Mouse (Mus musculus) CH12.LX (cell line): ENCODE results near the gene Akap5. TPM values are rescaled to one million over a fixed set of nuclear protein-coding genes. Genes with fewer than 3 reads are reported as not detected.

Source experiments
- DNase-seq: peaks from one replicate; pipeline ENCODE4 v3.0.0-alpha.2; 2013; ENCODE audit errors: extremely low read depth
- H3K27ac ChIP-seq: 2 replicates; pipeline ENCODE4 v1.5.1; 2012; ENCODE audit warnings: low read depth, mild to moderate bottlenecking, control low read depth, moderate library complexity; ENCODE audit not compliant: insufficient read depth
- H3K27me3 ChIP-seq: replicated peaks from 2 replicates; pipeline ENCODE3; 2012; ENCODE audit warnings: inconsistent platforms
- H3K36me3 ChIP-seq, 2 experiments: replicated peaks in 1 of 2; 2 replicates each; pipeline versions ENCODE3 to v1.6.1; 2012; ENCODE audit warnings: inconsistent platforms in 1 of 2, low read length in 1 of 2, mild to moderate bottlenecking in 1 of 2, mixed read lengths in 1 of 2, moderate library complexity in 1 of 2; ENCODE audit not compliant: control insufficient read depth in 1 of 2, insufficient read depth in 1 of 2
- H3K4me1 ChIP-seq, 2 experiments: 2 replicates each; pipeline ENCODE4 v1.6.1; 2012; ENCODE audit warnings: inconsistent platforms in 1 of 2, moderate library complexity in 1 of 2; ENCODE audit not compliant: insufficient read depth in 2 of 2, control insufficient read depth in 1 of 2
- H3K4me2 ChIP-seq: 2 replicates; pipeline ENCODE4 v1.6.1; 2012; ENCODE audit warnings: low read depth, mild to moderate bottlenecking, control low read depth; ENCODE audit not compliant: poor library complexity, insufficient read depth, severe bottlenecking
- H3K4me3 ChIP-seq, 3 experiments: fragments of 150-350 bp in 1 of 3; sonication (generic) in 1 of 3; replicated peaks in 1 of 3; 2 replicates each; pipeline versions ENCODE3 to v1.5.1; 2011 to 2012; ENCODE audit warnings: low read depth in 2 of 3, low read length in 2 of 3, mild to moderate bottlenecking in 2 of 3, moderate library complexity in 2 of 3, control low read depth in 1 of 3, improper control_type of control experiment in 1 of 3, inconsistent platforms in 1 of 3, mixed read lengths in 1 of 3; ENCODE audit not compliant: poor library complexity in 1 of 3
- H3K79me2 ChIP-seq: replicated peaks from 2 replicates; pipeline ENCODE4 v1.6.1; 2012; ENCODE audit warnings: mild to moderate bottlenecking, moderate library complexity; ENCODE audit not compliant: control insufficient read depth, poor library complexity, insufficient read depth, severe bottlenecking; ENCODE audit errors: extremely low read depth
- H3K9ac ChIP-seq: 2 replicates; pipeline ENCODE4 v1.6.1; 2012; ENCODE audit warnings: low read depth, mild to moderate bottlenecking, control low read depth, moderate library complexity; ENCODE audit not compliant: insufficient read depth
- H3K9me3 ChIP-seq: replicated peaks from 2 replicates; pipeline ENCODE3; 2012; ENCODE audit warnings: low read length, inconsistent platforms, mixed read lengths
- BHLHE40 ChIP-seq: IDR thresholded peaks from 2 replicates; pipeline ENCODE4 v1.6.1; 2011; ENCODE audit warnings: mild to moderate bottlenecking, low read depth, low read length, improper control_type of control experiment
- CHD1 ChIP-seq: IDR thresholded peaks from 2 replicates; pipeline ENCODE4 v1.6.1; 2012; ENCODE audit warnings: low read depth, low read length, improper control_type of control experiment, inconsistent platforms
- CHD2 ChIP-seq: IDR thresholded peaks from 2 replicates; pipeline ENCODE4 v1.6.1; 2011; ENCODE audit warnings: low read length, improper control_type of control experiment
- CTCF ChIP-seq, 2 experiments: IDR thresholded peaks in 1 of 2; conservative IDR thresholded peaks in 1 of 2; 2 replicates each; pipeline ENCODE4 v1.5.1; 2011 to 2012; ENCODE audit warnings: low read depth in 2 of 2, low read length in 2 of 2, improper control_type of control experiment in 1 of 2, inconsistent platforms in 1 of 2, mild to moderate bottlenecking in 1 of 2, moderate library complexity in 1 of 2
- GABPA ChIP-seq: IDR thresholded peaks from 2 replicates; pipeline ENCODE4 v1.6.1; 2012; ENCODE audit warnings: low read depth, low read length, improper control_type of control experiment, inconsistent platforms; ENCODE audit not compliant: insufficient replicate concordance
- IRF4 ChIP-seq: IDR thresholded peaks from 2 replicates; pipeline ENCODE4 v1.6.1; 2014; ENCODE audit warnings: low read depth, mild to moderate bottlenecking, inconsistent platforms, low read length, improper control_type of control experiment
- JUN ChIP-seq: IDR thresholded peaks from 2 replicates; pipeline ENCODE4 v1.6.1; 2011; ENCODE audit warnings: low read depth, mild to moderate bottlenecking, low read length, improper control_type of control experiment, moderate library complexity; ENCODE audit not compliant: insufficient read depth
- JUND ChIP-seq: conservative IDR thresholded peaks from 2 replicates; pipeline ENCODE4 v1.6.1; 2011; ENCODE audit warnings: low read depth, low read length, improper control_type of control experiment
- KAT2A ChIP-seq: IDR thresholded peaks from 2 replicates; pipeline ENCODE4 v1.6.1; 2012; ENCODE audit warnings: low read length, improper control_type of control experiment, inconsistent platforms; ENCODE audit not compliant: insufficient replicate concordance
- MAX ChIP-seq: IDR thresholded peaks from 2 replicates; pipeline ENCODE4 v1.6.1; 2011; ENCODE audit warnings: low read length, improper control_type of control experiment
- MAZ ChIP-seq: IDR thresholded peaks from 2 replicates; pipeline ENCODE4 v1.6.1; 2012; ENCODE audit warnings: low read depth, mild to moderate bottlenecking, inconsistent platforms, low read length, improper control_type of control experiment, moderate library complexity
- MEF2A ChIP-seq: IDR thresholded peaks from 2 replicates; pipeline ENCODE4 v1.6.1; 2014; ENCODE audit warnings: low read depth, mild to moderate bottlenecking, inconsistent platforms, low read length, improper control_type of control experiment, borderline replicate concordance
- MXI1 ChIP-seq: IDR thresholded peaks from 2 replicates; pipeline ENCODE4 v1.6.1; 2011; ENCODE audit warnings: mild to moderate bottlenecking, low read depth, low read length, improper control_type of control experiment
- MYC ChIP-seq: IDR thresholded peaks from 2 replicates; pipeline ENCODE4 v1.6.1; 2011; ENCODE audit warnings: low read depth, mild to moderate bottlenecking, improper control_type of control experiment, low read length
- NELFE ChIP-seq: IDR thresholded peaks from 2 replicates; pipeline ENCODE4 v1.6.1; 2011; ENCODE audit warnings: low read depth, low read length, improper control_type of control experiment
- PAX5 ChIP-seq: IDR thresholded peaks from 2 replicates; pipeline ENCODE4 v1.6.1; 2012; ENCODE audit warnings: low read length, inconsistent platforms, mixed read lengths
- POLR2A ChIP-seq: IDR thresholded peaks from 2 replicates; pipeline ENCODE4 v1.6.1; 2011; ENCODE audit warnings: low read depth, mild to moderate bottlenecking, improper control_type of control experiment, low read length
- POLR2AphosphoS2 ChIP-seq: IDR thresholded peaks from 2 replicates; pipeline ENCODE4 v1.6.1; 2011; ENCODE audit warnings: low read depth, low read length, improper control_type of control experiment
- SIN3A ChIP-seq: IDR thresholded peaks from 2 replicates; pipeline ENCODE4 v1.6.1; 2012; ENCODE audit warnings: low read length, improper control_type of control experiment, inconsistent platforms
- SMC3 ChIP-seq: IDR thresholded peaks from 2 replicates; pipeline ENCODE4 v1.6.1; 2011; ENCODE audit warnings: low read depth, low read length, improper control_type of control experiment
- TBP ChIP-seq: conservative IDR thresholded peaks from 2 replicates; pipeline ENCODE4 v1.6.1; 2011; ENCODE audit warnings: low read depth, low read length, improper control_type of control experiment
- TCF12 ChIP-seq: IDR thresholded peaks from 2 replicates; pipeline ENCODE4 v1.6.1; 2014; ENCODE audit warnings: low read depth, mild to moderate bottlenecking, inconsistent platforms, low read length, improper control_type of control experiment
- USF1 ChIP-seq: IDR thresholded peaks from 2 replicates; pipeline ENCODE4 v1.6.1; 2014; ENCODE audit warnings: low read depth, mild to moderate bottlenecking, inconsistent platforms, low read length, improper control_type of control experiment
- USF2 ChIP-seq: conservative IDR thresholded peaks from 2 replicates; pipeline ENCODE4 v1.6.1; 2011; ENCODE audit warnings: low read depth, low read length, improper control_type of control experiment
- ZC3H11A ChIP-seq: IDR thresholded peaks from 2 replicates; pipeline ENCODE4 v1.6.1; 2012; ENCODE audit warnings: low read depth, mild to moderate bottlenecking, inconsistent platforms, low read length, improper control_type of control experiment
- ZKSCAN1 ChIP-seq: IDR thresholded peaks from 2 replicates; pipeline ENCODE4 v1.6.1; 2012; ENCODE audit warnings: low read depth, inconsistent platforms, low read length, improper control_type of control experiment, borderline replicate concordance
- ZMIZ1 ChIP-seq: IDR thresholded peaks from 2 replicates; pipeline ENCODE4 v1.6.1; 2012; ENCODE audit warnings: low read depth, mild to moderate bottlenecking, inconsistent platforms, low read length, improper control_type of control experiment
- ZNF384 ChIP-seq: IDR thresholded peaks from 2 replicates; pipeline ENCODE4 v1.6.1; 2012; ENCODE audit warnings: low read depth, low read length, improper control_type of control experiment, inconsistent platforms
- dilution Hi-C: fragments of 300-500 bp; cut with MboI; formaldehyde crosslinking; loops from 2 replicates; pipeline ENCODE4 v1.14.3; 2020; ENCODE audit warnings: low sequenced_read_pairs; ENCODE audit not compliant: extremely low pct_unique_long_range_greater_than_20kb, extremely low pct_ligation_motif_present
- in situ Hi-C: fragments of 300-500 bp; cut with MboI; formaldehyde crosslinking; loops from 3 replicates; pipeline ENCODE4 v1.14.3; 2019; ENCODE audit warnings: low sequenced_read_pairs, low pct_ligation_motif_present, low pct_unique_long_range_greater_than_20kb, mixed read lengths
- polyA plus RNA-seq: library from polyadenylated mRNA; unstranded; fragments of >175 nt; gene quantifications from 2 replicates; pipeline ENCODE4 v1.2.1, GENCODE M21; 2012; ENCODE audit warnings: low read depth; ENCODE audit not compliant: insufficient read length
- total RNA-seq, 2 experiments: library from RNA; depleted of rRNA; stranded (reverse); fragments of 300-350 nt in 1 of 2; fragments of >200 nt in 1 of 2; gene quantifications; 2 replicates each; pipeline ENCODE4 v1.2.3; 2012 to 2014

Gene Akap5
- total and polyA plus RNA-seq, 3 experiments: 0.27 to 0.89 (median 0.38) TPM

- TF ChIP-seq CTCF (conservative IDR thresholded peaks at IDR 0.05 in 1 of 2, IDR thresholded peaks at IDR 0.05 in 1 of 2; ENCODE audit: low read depth in 2 of 2, low read length in 2 of 2) (peak in 1 of 2 experiments; percentile 10; a peak in 1 of 4 replicates), GABPA (no peak), CHD1 (peak; percentile 8; the same call in 1 of the 2 replicates), POLR2AphosphoS2 (no peak), USF2 (no peak), MEF2A (no peak), ZNF384 (no peak)
Measured at GRCm38 (mm10) chr12:76369978-76370830, 45.5 kb downstream of the Akap5 start, which contains the start of gene Zbtb1 (continued).

- Histone ChIP-seq H3K4me3 (peak overlapping the region; percentile 75 to 99 (median 77)), H3K9ac (peak overlapping the region; percentile 96), H3K4me1 (peaks cover 0 to 45% of the 10 kb centered on the region in 2 experiments; a peak in 2 of 4 replicates), H3K79me2 (peaks cover 71% of the 10 kb centered on the region), H3K9me3 (no peaks in the 10 kb centered on the region), H3K27ac (peak overlapping the region; percentile 98), H3K36me3 (peaks cover 0 to 4% of the 10 kb centered on the region in 2 experiments), H3K4me2 (peak overlapping the region; percentile 84; the same call in 1 of the 2 replicates), H3K27me3 (no peaks in the 10 kb centered on the region)
- peak; percentile 67 for DNase-seq
- dilution Hi-C loops (no loop called here), in situ Hi-C loops (loop anchor here (5.0 kb wide), 2 partner anchors 36 to 96 kb away; no protein-coding TSS in a partner anchor)
- peak; percentile 25; the same call in 1 of the 2 replicates for TF ChIP-seq IRF4
- peak; percentile 63 for TF ChIP-seq NELFE
- peak; percentile 87 for TF ChIP-seq MXI1
- TF ChIP-seq ZMIZ1: 0 out of 2 replicates have a peak, but pooled peaks have one; percentile 14
- no peak for TF ChIP-seq JUND
- peak; percentile 71; the same call in 1 of the 2 replicates for TF ChIP-seq MYC
- TF ChIP-seq MAZ: peak; percentile 63; the same call in 1 of the 2 replicates
- no peak for TF ChIP-seq ZKSCAN1
- peak; percentile 59 for TF ChIP-seq SIN3A
- no peak for TF ChIP-seq SMC3
- TF ChIP-seq PAX5: no peak
- no peak for TF ChIP-seq ZC3H11A
- peak; percentile 40; the same call in 1 of the 2 replicates for TF ChIP-seq KAT2A
- TF ChIP-seq MAX: peak; percentile 71
- TF ChIP-seq CHD1: peak; percentile 22
- TF ChIP-seq TCF12: peak; percentile 54; the same call in 1 of the 2 replicates
- TF ChIP-seq JUN: no peak
- 0 out of 4 replicates have a peak, but pooled peaks of 1 of the 2 experiments have one; percentile 8 for TF ChIP-seq CTCF (conservative IDR thresholded peaks at IDR 0.05 in 1 of 2, IDR thresholded peaks at IDR 0.05 in 1 of 2; ENCODE audit: low read depth in 2 of 2, low read length in 2 of 2)
- TF ChIP-seq BHLHE40: peak; percentile 56; the same call in 1 of the 2 replicates
- peak; percentile 10; the same call in 1 of the 2 replicates for TF ChIP-seq CHD2
- TF ChIP-seq POLR2AphosphoS2: no peak
- TF ChIP-seq POLR2A: peak; percentile 63
- 0 out of 2 replicates have a peak, but pooled peaks have one; percentile 23 for TF ChIP-seq TBP
- TF ChIP-seq USF1: peak; percentile 42
Measured at GRCm38 (mm10) chr12:76370831-76371571, 46.3 kb downstream of the Akap5 start.
